Mouse (Mus musculus) midbrain, postnatal 0 days (tissue): ENCODE results near the gene Flnb. TPM values are rescaled to one million over a fixed set of nuclear protein-coding genes. Genes with fewer than 3 reads are reported as not detected.

Source experiments
- ATAC-seq: fragments of 200-750 bp; cut with Nextera tagmentation; 2 replicates; pipeline ENCODE4 v1.8.0; 2017; ENCODE audit warnings: moderate number of reproducible peaks, mild to moderate bottlenecking, moderate TSS enrichment, moderate library complexity; ENCODE audit not compliant: low FRiP score
- DNase-seq: peaks from one replicate; pipeline ENCODE4 v3.0.0-alpha.2; 2015; ENCODE audit warnings: low spot score
- H3K27ac ChIP-seq: fragments of 300-500 bp; sonication (generic); 2 replicates; pipeline ENCODE4 v1.5.1; 2014; ENCODE audit warnings: low read depth, mild to moderate bottlenecking, low read length, mixed read lengths
- H3K27me3 ChIP-seq: fragments of 300-500 bp; sonication (generic); 2 replicates; pipeline ENCODE4 v1.6.1; 2014; ENCODE audit warnings: low read length, control low read depth, mixed read lengths; ENCODE audit not compliant: insufficient read depth
- H3K36me3 ChIP-seq: fragments of 300-500 bp; sonication (generic); 2 replicates; pipeline ENCODE4 v1.6.1; 2014; ENCODE audit warnings: low read length, control low read depth, mixed read lengths; ENCODE audit not compliant: insufficient read depth
- H3K4me1 ChIP-seq: fragments of 300-500 bp; sonication (generic); 2 replicates; pipeline ENCODE4 v1.6.1; 2014; ENCODE audit warnings: mild to moderate bottlenecking, control low read depth, antibody characterized with exemption, low read length, mixed read lengths; ENCODE audit not compliant: insufficient read depth
- H3K4me2 ChIP-seq: fragments of 300-500 bp; sonication (generic); 2 replicates; pipeline ENCODE4 v1.6.1; 2014; ENCODE audit warnings: low read depth, mild to moderate bottlenecking, low read length, mixed read lengths; ENCODE audit not compliant: poor library complexity, severe bottlenecking
- H3K4me3 ChIP-seq: fragments of 300-500 bp; sonication (generic); 2 replicates; pipeline ENCODE4 v1.5.1; 2014; ENCODE audit warnings: low read depth, mild to moderate bottlenecking, low read length, moderate library complexity
- H3K9ac ChIP-seq: fragments of 300-500 bp; sonication (generic); replicated peaks from 2 replicates; pipeline ENCODE4 v1.6.1; 2014; ENCODE audit warnings: mild to moderate bottlenecking, low read length, moderate library complexity, mixed read lengths; ENCODE audit not compliant: poor library complexity, severe bottlenecking
- H3K9me3 ChIP-seq: fragments of 300-500 bp; sonication (generic); 2 replicates; pipeline ENCODE4 v1.6.1; 2016; ENCODE audit warnings: low read length, control low read depth
- CTCF ChIP-seq: IDR thresholded peaks from 2 replicates; pipeline ENCODE4 v1.5.1; 2016; ENCODE audit warnings: antibody characterized with exemption, mild to moderate bottlenecking
- WGBS: fragments of 180-500 bp; shearing (Covaris S2); extraction: QIAGEN DNeasy Blood & Tissue Kit; methylation state at CpG from one replicate; pipeline ENCODE4 v1.1.7; 2014; 5-methylcytosine and 5-hydroxymethylcytosine counted together
- polyA plus RNA-seq: library from polyadenylated mRNA; unstranded; fragments of >200 nt; fragmentation: Nextera tagmentation; extraction: Ambion mirVana; gene quantifications from 2 replicates; pipeline ENCODE4 v1.2.1, GENCODE M21; 2015
- total RNA-seq: library from RNA; depleted of rRNA; stranded (reverse); fragments of >200 nt; gene quantifications from 2 replicates; pipeline ENCODE4 v1.2.3, GENCODE M21; 2014

Gene Flnb
- total and polyA plus RNA-seq, 2 experiments from 2014 or later = 3.5 to 23.7 TPM

- no peaks in the 10 kb centered on the region for H3K36me3 ChIP-seq
- no peak overlapping the region for H3K4me2 ChIP-seq
- WGBS = 66% methylated on average over 7 of the region's 7 CpGs
- H3K27me3 ChIP-seq = no peaks in the 10 kb centered on the region
- no peaks in the 10 kb centered on the region for H3K4me1 ChIP-seq
- DNase-seq (no peak), ATAC-seq (no peak)
- no peak overlapping the region for H3K27ac ChIP-seq
- H3K9ac ChIP-seq = no peak overlapping the region
- no peak for TF ChIP-seq CTCF
- H3K4me3 ChIP-seq = no peak overlapping the region
- no peaks in the 10 kb centered on the region for H3K9me3 ChIP-seq
Measured at GRCm38 (mm10) chr14:7963160-7963559, 145.4 kb downstream of the Flnb start.

- no peak overlapping the region for H3K9ac ChIP-seq
- H3K27ac ChIP-seq = no peak overlapping the region
- ATAC-seq (peak; percentile 61), DNase-seq (peak; percentile 88)
- H3K36me3 ChIP-seq = no peaks in the 10 kb centered on the region
- TF ChIP-seq CTCF = peak; percentile 92
- no peaks in the 10 kb centered on the region for H3K9me3 ChIP-seq
- no peaks in the 10 kb centered on the region for H3K4me1 ChIP-seq
- WGBS = 54% methylated on average over 11 of the region's 11 CpGs
- H3K4me3 ChIP-seq = no peak overlapping the region
- no peaks in the 10 kb centered on the region for H3K27me3 ChIP-seq
- no peak overlapping the region for H3K4me2 ChIP-seq
Measured at GRCm38 (mm10) chr14:7964219-7964889, 146.6 kb downstream of the Flnb start.

GRCm38 (mm10) chr14:7971889-7972493, 154.2 kb downstream of the Flnb start:
- Histone ChIP-seq H3K9ac (no peak overlapping the region), H3K36me3 (no peaks in the 10 kb centered on the region), H3K4me2 (no peak overlapping the region), H3K27me3 (no peaks in the 10 kb centered on the region), H3K4me3 (no peak overlapping the region), H3K4me1 (no peaks in the 10 kb centered on the region), H3K9me3 (no peaks in the 10 kb centered on the region), H3K27ac (no peak overlapping the region)
- DNase-seq (no peak), ATAC-seq (no peak)
- WGBS = 73% methylated on average over 10 of the region's 10 CpGs
- TF ChIP-seq CTCF = no peak

- no peak for DNase-seq
- Histone ChIP-seq H3K9ac (no peak overlapping the region), H3K4me2 (no peak overlapping the region), H3K4me1 (no peaks in the 10 kb centered on the region), H3K9me3 (no peaks in the 10 kb centered on the region), H3K27ac (no peak overlapping the region), H3K36me3 (no peaks in the 10 kb centered on the region), H3K4me3 (no peak overlapping the region), H3K27me3 (no peaks in the 10 kb centered on the region)
- no peak for ATAC-seq
- TF ChIP-seq CTCF = no peak
- 96% methylated on average over 1 of the region's 1 CpGs for WGBS
Measured at GRCm38 (mm10) chr14:7974643-7975042, 156.9 kb downstream of the Flnb start.

- H3K4me2 ChIP-seq = no peak overlapping the region
- no peak for TF ChIP-seq CTCF
- no peak for DNase-seq
- no peaks in the 10 kb centered on the region for H3K36me3 ChIP-seq
- no peaks in the 10 kb centered on the region for H3K4me1 ChIP-seq
- H3K27me3 ChIP-seq = no peaks in the 10 kb centered on the region
- H3K9ac ChIP-seq = no peak overlapping the region
- no peak overlapping the region for H3K4me3 ChIP-seq
- no peak overlapping the region for H3K27ac ChIP-seq
- no peaks in the 10 kb centered on the region for H3K9me3 ChIP-seq
- ATAC-seq = no peak
- WGBS = 86% methylated on average over 6 of the region's 6 CpGs
Measured at GRCm38 (mm10) chr14:7975177-7975576, 157.4 kb downstream of the Flnb start.

GRCm38 (mm10) chr14:7977471-7977870, 159.7 kb downstream of the Flnb start:
- H3K27me3 ChIP-seq = no peaks in the 10 kb centered on the region
- WGBS = 100% methylated on average over 1 of the region's 1 CpGs
- H3K4me3 ChIP-seq = no peak overlapping the region

More at GRCm38 (mm10) chr14:7977471-7977870, 159.7 kb downstream of the Flnb start:
- Histone ChIP-seq H3K27ac (no peak overlapping the region), H3K36me3 (no peaks in the 10 kb centered on the region), H3K4me2 (no peak overlapping the region), H3K9ac (no peak overlapping the region), H3K4me1 (no peaks in the 10 kb centered on the region), H3K9me3 (no peaks in the 10 kb centered on the region)
- no peak for ATAC-seq
- no peak for DNase-seq
- TF ChIP-seq CTCF = no peak
